Mouse (Mus musculus) C2C12 (cell line): ENCODE results near the gene Bmp6. TPM values are rescaled to one million over a fixed set of nuclear protein-coding genes. Genes with fewer than 3 reads are reported as not detected.

ENCODE experiments used
- H3K27me3 ChIP-seq: one replicate; pipeline ENCODE4 v1.6.1; 2011; ENCODE audit not compliant: control insufficient read depth, insufficient read depth, insufficient read length
- H3K36me3 ChIP-seq: one replicate; pipeline ENCODE4 v1.6.1; 2011; ENCODE audit not compliant: control insufficient read depth, insufficient read depth
- H3K4me3 ChIP-seq: one replicate; pipeline ENCODE4 v1.5.1; 2011; ENCODE audit warnings: mild to moderate bottlenecking, control low read depth; ENCODE audit not compliant: poor library complexity, insufficient read depth, severe bottlenecking
- H3K79me2 ChIP-seq: one replicate; pipeline ENCODE4 v1.6.1; 2011; ENCODE audit not compliant: control insufficient read depth, insufficient read depth
- H3K79me3 ChIP-seq: one replicate; pipeline ENCODE4 v1.6.1; 2011; ENCODE audit warnings: low read depth, control low read depth
- H3ac ChIP-seq: one replicate; pipeline ENCODE3; 2011; ENCODE audit warnings: low read depth; ENCODE audit not compliant: control insufficient read depth, insufficient read length
- CEBPB ChIP-seq: IDR thresholded peaks from one replicate; pipeline ENCODE4 v1.6.1; 2011; ENCODE audit warnings: low read depth, mild to moderate bottlenecking, control low read depth, moderate library complexity
- CTCF ChIP-seq: IDR thresholded peaks from one replicate; pipeline ENCODE4 v1.5.1; 2011; ENCODE audit not compliant: control insufficient read depth, insufficient read depth, insufficient read length
- FOSL1 ChIP-seq: IDR thresholded peaks from one replicate; pipeline ENCODE4 v1.8.0; 2011; ENCODE audit warnings: mild to moderate bottlenecking, low read length; ENCODE audit not compliant: poor library complexity, insufficient read depth, severe bottlenecking
- MAX ChIP-seq: IDR thresholded peaks from one replicate; pipeline ENCODE4 v1.6.1; 2011; ENCODE audit warnings: mild to moderate bottlenecking, control low read depth
- MYOD1 ChIP-seq: IDR thresholded peaks from one replicate; pipeline ENCODE4 v1.6.1; 2011; ENCODE audit warnings: low read depth; ENCODE audit not compliant: control insufficient read depth, insufficient read length
- MYOG ChIP-seq: IDR thresholded peaks from one replicate; pipeline ENCODE4 v1.6.1; 2011; ENCODE audit not compliant: control insufficient read depth, insufficient read length; ENCODE audit errors: extremely low read depth
- USF1 ChIP-seq: IDR thresholded peaks from one replicate; pipeline ENCODE4 v1.6.1; 2011; ENCODE audit warnings: low read depth, mild to moderate bottlenecking, control low read depth, moderate library complexity
- polyA plus RNA-seq: library from polyadenylated mRNA; unstranded; fragments of >200 nt; fragmentation: generic; extraction: Trizol; gene quantifications from one replicate; pipeline ENCODE4 v1.2.1, GENCODE M21; 2012; ENCODE audit warnings: missing spikeins

The Bmp6 gene
- polyA plus RNA-seq, 1 experiment: not detected

DNA sequence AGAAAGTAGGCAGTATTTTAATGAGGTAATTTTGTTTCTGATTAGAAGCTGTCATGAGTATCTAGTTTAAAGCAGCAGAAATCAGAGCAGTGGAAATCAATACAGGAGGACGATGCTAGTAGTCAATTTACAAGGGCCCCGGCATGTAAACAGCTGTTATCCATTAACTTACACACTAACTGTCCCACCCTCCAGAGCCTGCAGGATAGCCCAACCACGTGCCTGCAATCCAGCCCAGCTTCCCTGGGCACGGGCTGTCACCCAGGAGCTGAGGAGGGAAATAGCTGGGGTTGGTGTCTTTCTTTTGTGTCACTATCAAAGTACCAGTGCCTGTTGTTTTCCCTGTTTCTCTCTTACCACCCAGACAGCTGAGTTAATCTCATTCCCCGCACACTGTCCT is 7.1 kb downstream of the Bmp6 start:
- H3ac ChIP-seq: no peak overlapping the region
- no peaks in the 10 kb centered on the region for H3K36me3 ChIP-seq
- TF ChIP-seq CTCF (no peak), CEBPB (no peak), MAX (no peak), USF1 (no peak), FOSL1 (no peak)
- H3K79me2 ChIP-seq: no peaks in the 10 kb centered on the region
- no peak overlapping the region for H3K4me3 ChIP-seq
- no peaks in the 10 kb centered on the region for H3K79me3 ChIP-seq
- H3K27me3 ChIP-seq: peaks cover 3% of the 10 kb centered on the region

DNA sequence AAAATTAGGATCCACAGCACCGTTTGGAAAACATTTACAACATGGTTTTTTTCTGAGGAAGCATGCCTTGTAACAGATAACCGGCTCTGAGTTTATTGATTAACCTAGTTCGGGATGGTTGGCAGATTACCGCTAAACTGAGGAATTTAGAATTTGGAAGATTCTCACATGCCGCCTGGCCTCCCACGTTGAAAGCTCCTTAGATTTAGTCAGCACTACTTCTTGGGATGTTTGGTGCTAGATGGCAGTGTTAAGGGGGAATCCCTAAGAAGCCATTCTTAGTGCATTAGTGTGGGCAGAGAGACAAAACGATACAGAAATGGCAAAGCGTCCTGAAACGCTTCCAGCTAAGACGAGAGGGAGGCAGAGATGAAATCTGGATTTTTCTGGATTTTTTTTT is 8.1 kb downstream of the Bmp6 start:
- H3ac ChIP-seq: no peak overlapping the region
- no peak for TF ChIP-seq USF1
- no peak for TF ChIP-seq CTCF
- TF ChIP-seq FOSL1: no peak
- no peak for TF ChIP-seq MYOD1
- TF ChIP-seq CEBPB: no peak
- TF ChIP-seq MYOG: no peak
- no peaks in the 10 kb centered on the region for H3K36me3 ChIP-seq
- H3K79me3 ChIP-seq: no peaks in the 10 kb centered on the region
- H3K27me3 ChIP-seq: no peaks in the 10 kb centered on the region
- H3K4me3 ChIP-seq: no peak overlapping the region
- no peaks in the 10 kb centered on the region for H3K79me2 ChIP-seq

GRCm38 (mm10) chr13:38353420-38354255 is 8.7 kb downstream of the Bmp6 start:
- Histone ChIP-seq H3K79me2 (no peaks in the 10 kb centered on the region), H3K79me3 (no peaks in the 10 kb centered on the region), H3K4me3 (no peak overlapping the region), H3K36me3 (no peaks in the 10 kb centered on the region), H3ac (no peak overlapping the region), H3K27me3 (no peaks in the 10 kb centered on the region)
- TF ChIP-seq CEBPB (no peak), FOSL1 (no peak), CTCF (no peak), MAX (no peak), MYOG (no peak), USF1 (no peak), MYOD1 (no peak)

DNA sequence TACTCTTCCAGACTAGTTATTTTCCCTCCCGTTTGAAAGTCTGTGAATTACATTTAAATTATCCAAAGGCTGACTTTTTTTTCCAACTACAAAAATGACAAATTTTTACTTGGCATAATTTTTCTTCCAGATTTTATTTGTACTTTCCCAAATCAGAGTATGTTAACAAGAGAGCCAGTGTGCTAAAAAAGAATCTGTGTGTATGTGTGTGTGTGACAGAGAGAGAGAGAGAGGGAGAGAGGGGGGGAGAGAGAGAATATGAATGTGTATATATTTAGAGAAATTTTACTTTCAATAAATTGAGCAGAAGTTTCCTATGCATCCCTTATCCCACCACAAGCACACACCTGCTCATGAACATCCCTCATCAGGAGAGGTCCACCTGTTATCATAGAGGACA is 9.4 kb downstream of the Bmp6 start:
- TF ChIP-seq CEBPB (no peak), MYOD1 (no peak), MAX (no peak), MYOG (no peak), CTCF (no peak), FOSL1 (no peak), USF1 (no peak)
- H3K79me3 ChIP-seq: no peaks in the 10 kb centered on the region
- H3K27me3 ChIP-seq: no peaks in the 10 kb centered on the region
- H3K79me2 ChIP-seq: no peaks in the 10 kb centered on the region
- no peaks in the 10 kb centered on the region for H3K36me3 ChIP-seq
- H3ac ChIP-seq: no peak overlapping the region
- H3K4me3 ChIP-seq: no peak overlapping the region

DNA sequence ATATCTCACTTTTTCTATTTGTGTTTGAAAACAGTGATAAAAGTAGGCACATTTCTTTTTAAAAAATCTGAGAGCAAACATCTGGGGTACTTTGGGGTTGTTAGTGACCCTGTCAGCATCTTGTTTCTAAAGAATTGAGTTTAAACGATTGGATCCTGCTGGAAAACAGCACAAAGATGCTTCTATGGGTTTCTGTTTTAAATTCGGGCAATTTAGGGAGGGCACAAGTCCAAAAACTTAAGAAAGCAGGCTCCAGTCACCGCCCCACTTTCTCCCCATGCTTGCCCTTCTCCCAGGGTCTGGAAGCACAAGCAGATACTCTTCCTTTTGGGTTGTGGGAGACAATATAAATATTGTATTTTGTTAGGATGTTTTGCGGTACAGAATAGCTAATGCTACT is 14.1 kb downstream of the Bmp6 start:
- H3K27me3 ChIP-seq: peaks cover 3% of the 10 kb centered on the region
- H3K79me2 ChIP-seq: no peaks in the 10 kb centered on the region
- no peak overlapping the region for H3ac ChIP-seq
- H3K36me3 ChIP-seq: no peaks in the 10 kb centered on the region
- no peak for TF ChIP-seq MAX
- no peak for TF ChIP-seq FOSL1
- TF ChIP-seq USF1: no peak
- no peak for TF ChIP-seq MYOD1
- TF ChIP-seq MYOG: no peak
- TF ChIP-seq CTCF: no peak
- no peak for TF ChIP-seq CEBPB
- no peak overlapping the region for H3K4me3 ChIP-seq
- no peaks in the 10 kb centered on the region for H3K79me3 ChIP-seq
